Mouse (Mus musculus) cerebellum, adult 9-11 months (tissue): ENCODE data around the gene Sept14.
"Not testable (repeated sequence)": the region's sequence is repeated elsewhere in the genome, so short reads cannot be mapped to it uniquely, and the experiment has no call there.

Source experiments
- DNase-seq: peaks from one replicate; pipeline ENCODE4 v3.0.0; 2022

The Sept14 gene

GRCm38 (mm10) chr5:129708412-129708811 is at the start of gene Sept14:
TSS of gene Sept14 (minus strand) at chr5:129708512.
- DNase-seq = no peak

- no peak for DNase-seq
Observed at GRCm38 (mm10) chr5:129756886-129757285, 48.6 kb upstream of the Sept14 start.

- no peak for DNase-seq
Observed at GRCm38 (mm10) chr5:129744050-129744449, 35.7 kb upstream of the Sept14 start.

GRCm38 (mm10) chr5:129742903-129743488 is 34.7 kb upstream of the Sept14 start:
- no peak for DNase-seq

- DNase-seq = no peak
Observed at GRCm38 (mm10) chr5:129740976-129741375, 32.7 kb upstream of the Sept14 start.

GRCm38 (mm10) chr5:129731021-129731420 is 22.7 kb upstream of the Sept14 start:
- no peak for DNase-seq

GRCm38 (mm10) chr5:129730344-129730743 is 22.0 kb upstream of the Sept14 start:
- peak; percentile 90 for DNase-seq

GRCm38 (mm10) chr5:129729286-129729685 is 21.0 kb upstream of the Sept14 start:
- no peak for DNase-seq

- DNase-seq = no peak
Observed at GRCm38 (mm10) chr5:129726784-129727183, 18.5 kb upstream of the Sept14 start.

- DNase-seq = no peak
Observed at GRCm38 (mm10) chr5:129725774-129726392, 17.6 kb upstream of the Sept14 start.

GRCm38 (mm10) chr5:129724834-129725773 is 16.8 kb upstream of the Sept14 start, which contains the start of gene Nipsnap2:
TSS of gene Nipsnap2 (plus strand) at chr5:129725063.
- peak; percentile 91 for DNase-seq

- DNase-seq = no peak
Observed at GRCm38 (mm10) chr5:129724268-129724667, 16.0 kb upstream of the Sept14 start.

- DNase-seq = no peak
Observed at GRCm38 (mm10) chr5:129720176-129720575, 11.9 kb upstream of the Sept14 start.

- DNase-seq = no peak
Observed at GRCm38 (mm10) chr5:129717016-129717415, 8.7 kb upstream of the Sept14 start.

- DNase-seq = peak; percentile 93
Observed at GRCm38 (mm10) chr5:129715326-129715861, 7.1 kb upstream of the Sept14 start, which contains the start of gene Mrps17. TSS of gene Mrps17 (plus strand) at chr5:129715497.

- no peak for DNase-seq
Observed at GRCm38 (mm10) chr5:129703368-129703767, 4.9 kb downstream of the Sept14 start.

- DNase-seq = no peak
Observed at GRCm38 (mm10) chr5:129701706-129702105, 6.6 kb downstream of the Sept14 start.

- no peak for DNase-seq
Observed at GRCm38 (mm10) chr5:129700506-129700905, 7.8 kb downstream of the Sept14 start.

- DNase-seq = no peak
Observed at GRCm38 (mm10) chr5:129690528-129690927, 17.8 kb downstream of the Sept14 start.

- no peak for DNase-seq
Observed at GRCm38 (mm10) chr5:129687621-129688020, 20.7 kb downstream of the Sept14 start.

- not testable (repeated sequence) for DNase-seq
Observed at GRCm38 (mm10) chr5:129685141-129685540, 23.2 kb downstream of the Sept14 start.

- peak; percentile 83 for DNase-seq
Observed at GRCm38 (mm10) chr5:129670036-129670458, 38.3 kb downstream of the Sept14 start, which contains the start of gene Zfp11. TSS of gene Zfp11 (minus strand) at chr5:129670099.

GRCm38 (mm10) chr5:129669453-129670035 is 38.8 kb downstream of the Sept14 start:
- DNase-seq = no peak
